Mouse (Mus musculus): ENCODE data around the gene Fbxl17.

Gene Fbxl17

GRCm38 (mm10) chr17:63402741-63403681 lies 96.8 kb downstream of the Fbxl17 start:
- no peak for DNase-seq (ENCODE audit: low spot score)

- DNase-seq (ENCODE audit: low spot score): no peak
Observed at GRCm38 (mm10) chr17:63402170-63402569, 97.6 kb downstream of the Fbxl17 start.

- DNase-seq (ENCODE audit: low spot score): no peak
Observed at GRCm38 (mm10) chr17:63400640-63401039, 99.2 kb downstream of the Fbxl17 start.

DNA sequence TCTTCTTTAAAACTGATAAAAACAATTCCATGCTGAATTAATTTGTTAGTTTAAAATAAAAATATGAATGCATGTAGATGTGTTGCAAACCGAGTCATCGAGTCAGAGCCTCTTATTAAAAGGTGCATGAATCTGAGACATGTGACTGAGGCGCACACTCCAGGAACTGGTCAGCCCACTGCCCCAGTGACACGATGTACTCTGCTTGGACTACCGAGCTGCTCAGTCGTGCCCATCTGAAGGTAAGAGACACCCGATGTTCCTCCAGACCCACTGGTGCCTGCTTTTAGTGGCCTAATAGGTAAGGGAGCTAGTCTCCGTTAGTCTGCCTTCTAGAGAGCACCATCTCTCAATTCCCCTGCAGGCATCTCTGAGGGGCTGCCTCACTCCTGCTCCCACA lies 100.0 kb downstream of the Fbxl17 start:
- no peak for DNase-seq (ENCODE audit: low spot score)

- DNase-seq (ENCODE audit: low spot score): no peak
Observed at GRCm38 (mm10) chr17:63391506-63391905, 108.3 kb downstream of the Fbxl17 start.

- no peak for DNase-seq (ENCODE audit: low spot score)
Observed at GRCm38 (mm10) chr17:63390951-63391350, 108.9 kb downstream of the Fbxl17 start.

DNA sequence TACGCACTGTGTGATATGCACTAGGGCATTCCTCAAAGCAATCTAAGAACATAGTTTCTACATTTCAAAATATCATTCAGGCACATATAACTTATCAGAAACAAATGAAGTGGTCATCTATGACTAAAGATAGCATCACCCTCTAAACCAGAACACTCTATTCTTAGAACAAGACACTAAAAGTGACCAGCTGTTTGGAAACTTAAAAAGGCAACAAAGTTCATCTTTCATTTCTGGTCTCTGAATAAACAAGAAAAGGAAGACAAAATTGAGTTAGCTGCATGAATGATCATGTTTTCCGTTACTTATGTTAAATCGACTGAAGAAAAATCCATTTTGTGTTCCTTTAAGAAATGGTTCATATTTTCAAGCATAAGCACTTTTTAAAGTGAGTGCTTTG lies 128.8 kb downstream of the Fbxl17 start:
- DNase-seq (ENCODE audit: low spot score): no peak

- DNase-seq (ENCODE audit: low spot score): no peak
Observed at GRCm38 (mm10) chr17:63369631-63370310, 130.0 kb downstream of the Fbxl17 start.

DNA sequence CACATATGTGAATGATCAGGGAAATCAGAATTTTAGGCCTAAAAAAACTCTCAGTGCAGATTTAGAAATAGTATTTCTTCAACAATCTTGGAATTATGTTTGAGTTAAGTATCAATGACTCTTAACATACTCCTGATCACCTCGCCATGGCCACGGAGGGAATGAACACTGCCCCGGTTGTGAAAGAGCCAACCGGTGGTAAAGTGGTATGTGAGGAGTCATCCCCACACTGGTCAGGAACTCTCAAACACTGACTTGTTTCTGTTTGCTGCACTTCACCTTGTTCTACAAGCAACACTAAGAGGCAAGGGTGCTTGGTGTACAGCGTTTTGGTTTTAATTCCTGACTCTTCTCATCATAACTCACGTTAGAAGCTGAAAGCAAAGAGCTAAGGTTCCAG lies 132.3 kb downstream of the Fbxl17 start:
- no peak for DNase-seq (ENCODE audit: low spot score)

DNA sequence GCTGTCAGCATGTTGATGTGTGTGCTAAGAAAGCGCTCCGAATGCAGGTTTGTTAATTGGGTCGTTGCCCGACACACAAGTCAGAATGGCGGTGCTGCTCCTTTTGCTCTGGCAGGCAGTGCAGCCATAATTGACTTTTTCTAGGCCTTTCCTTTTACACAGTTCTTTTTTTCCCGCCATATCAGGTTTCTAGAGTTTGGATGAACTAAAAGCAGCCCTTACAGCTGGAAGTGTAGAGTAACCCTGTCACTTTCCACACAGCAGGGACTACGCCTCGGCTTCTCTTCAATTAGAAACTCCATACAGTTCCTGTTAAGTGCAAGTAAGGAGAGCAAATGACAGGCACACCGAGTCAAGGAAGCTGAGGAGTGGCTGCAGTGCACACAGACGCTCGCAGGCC lies 133.8 kb downstream of the Fbxl17 start:
- DNase-seq (ENCODE audit: low spot score): no peak

GRCm38 (mm10) chr17:63364605-63365004 lies 135.2 kb downstream of the Fbxl17 start:
- DNase-seq (ENCODE audit: low spot score): no peak

GRCm38 (mm10) chr17:63362196-63362595 lies 137.6 kb downstream of the Fbxl17 start:
- DNase-seq (ENCODE audit: low spot score): no peak

DNA sequence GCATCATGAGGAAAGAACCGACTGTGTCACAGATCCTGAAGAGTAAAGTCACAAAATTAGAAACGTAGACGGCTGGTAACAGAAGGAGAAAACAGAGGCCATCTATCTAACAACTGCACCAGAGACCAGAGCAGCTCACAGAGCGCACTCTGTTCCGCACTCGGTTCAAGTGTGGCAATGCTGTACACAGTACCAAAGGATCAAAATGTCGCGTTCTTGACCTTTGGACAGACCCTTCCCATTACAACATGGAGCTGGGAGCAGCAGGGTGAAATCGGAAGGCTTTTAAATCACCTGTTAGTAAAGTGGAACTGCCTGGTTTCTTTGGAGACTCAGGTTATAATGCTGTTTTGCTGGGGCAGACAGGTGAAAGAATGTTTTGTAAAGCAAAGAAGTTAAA lies 138.1 kb downstream of the Fbxl17 start:
- no peak for DNase-seq (ENCODE audit: low spot score)

GRCm38 (mm10) chr17:63358837-63359236 lies 141.0 kb downstream of the Fbxl17 start:
- no peak for DNase-seq (ENCODE audit: low spot score)

GRCm38 (mm10) chr17:63356202-63356601 lies 143.6 kb downstream of the Fbxl17 start:
- DNase-seq (ENCODE audit: low spot score): no peak

DNA sequence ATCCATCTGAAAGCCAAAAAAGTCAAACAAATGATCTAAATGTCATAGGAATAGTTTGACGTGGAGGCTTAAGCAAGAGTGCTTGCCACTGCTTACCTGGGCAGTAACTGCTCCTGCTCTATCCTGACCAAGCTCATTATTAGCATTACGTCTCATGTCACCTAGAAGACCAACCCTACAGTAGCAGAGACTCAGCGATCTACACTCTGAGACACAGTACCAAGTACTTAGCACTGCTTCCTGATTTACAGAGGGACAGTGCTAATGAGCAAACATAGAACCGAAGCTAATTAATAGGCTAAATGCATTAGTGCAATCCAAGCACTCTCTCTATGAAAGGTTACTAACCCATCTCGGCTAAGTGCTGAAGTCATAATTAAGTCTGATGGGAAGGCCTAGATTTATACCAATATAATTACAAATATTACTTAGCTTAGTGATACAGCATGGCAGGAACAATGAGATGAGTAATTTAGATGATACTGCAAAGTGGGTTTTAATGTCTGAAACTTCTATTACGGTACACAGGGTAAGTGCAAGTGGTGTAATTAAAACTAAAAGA lies 147.1 kb downstream of the Fbxl17 start:
- DNase-seq (ENCODE audit: low spot score): no peak

DNA sequence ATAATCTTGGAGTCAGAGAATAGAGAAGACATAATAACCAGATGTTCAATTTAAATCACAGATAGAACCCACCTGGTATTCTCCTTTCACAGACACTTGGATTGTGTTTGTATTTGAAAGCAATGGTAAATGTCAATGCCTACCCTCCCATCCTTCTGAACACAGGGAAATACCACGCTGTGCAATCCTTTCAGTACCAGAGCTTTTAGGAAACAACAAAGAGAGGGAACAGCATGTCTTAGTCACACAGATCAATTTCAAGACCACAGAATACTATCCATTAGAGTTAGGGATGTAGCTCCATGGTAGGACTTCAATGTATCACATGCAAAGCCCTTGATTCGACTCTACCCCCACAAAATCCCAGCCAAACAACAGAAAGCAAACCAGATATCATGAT lies 148.1 kb downstream of the Fbxl17 start:
- DNase-seq (ENCODE audit: low spot score): no peak

DNA sequence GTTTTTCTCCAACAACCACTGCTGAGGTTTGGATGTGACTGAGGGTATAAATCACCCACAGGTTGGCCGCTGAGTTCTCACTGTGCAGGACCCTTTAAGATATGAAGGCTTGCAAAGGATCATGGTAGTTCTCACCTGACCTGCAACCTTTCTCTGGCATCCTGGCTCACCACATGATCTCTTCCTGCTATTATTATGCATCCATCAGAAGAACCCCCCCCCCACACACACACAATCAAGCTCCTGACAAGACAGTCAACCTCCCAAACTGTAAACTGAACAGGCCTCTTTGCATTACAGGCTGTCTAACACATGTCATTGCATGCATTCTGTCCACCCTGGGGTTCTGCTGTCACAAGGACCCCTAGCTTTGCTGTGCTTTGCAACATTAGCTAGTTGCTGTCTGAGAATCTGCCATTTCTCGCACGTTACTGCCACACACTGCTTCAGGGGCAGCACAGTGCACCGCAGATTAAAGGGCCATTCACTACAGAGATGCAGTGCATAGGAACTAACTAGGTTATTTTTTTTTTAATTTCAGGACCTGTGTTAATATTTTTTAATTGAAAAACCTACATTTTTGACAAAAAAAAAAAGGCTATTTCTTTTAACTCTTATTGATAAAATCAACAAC lies 148.8 kb downstream of the Fbxl17 start:
- no peak for DNase-seq (ENCODE audit: low spot score)

- DNase-seq (ENCODE audit: low spot score): no peak
Observed at GRCm38 (mm10) chr17:63344101-63344500, 155.7 kb downstream of the Fbxl17 start.

DNA sequence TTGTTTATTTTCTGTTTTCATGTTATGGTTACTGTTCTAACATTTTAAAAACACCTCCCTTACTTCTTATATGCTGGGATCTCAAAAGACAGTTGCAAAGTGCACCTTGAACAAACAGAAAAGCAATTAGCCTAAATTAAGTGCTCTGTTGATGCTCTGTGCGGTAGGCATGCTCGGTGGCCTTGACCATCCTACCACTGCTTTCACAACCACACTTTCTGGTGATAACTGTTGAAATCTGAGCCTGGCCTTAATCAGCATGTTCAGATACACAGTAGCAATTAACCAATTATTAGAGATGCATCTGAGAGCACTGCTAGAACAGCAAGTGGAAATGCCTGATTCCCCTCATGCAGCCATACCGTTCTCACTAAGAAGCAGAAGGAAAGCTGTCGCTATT lies 156.7 kb downstream of the Fbxl17 start:
- DNase-seq (ENCODE audit: low spot score): no peak

DNA sequence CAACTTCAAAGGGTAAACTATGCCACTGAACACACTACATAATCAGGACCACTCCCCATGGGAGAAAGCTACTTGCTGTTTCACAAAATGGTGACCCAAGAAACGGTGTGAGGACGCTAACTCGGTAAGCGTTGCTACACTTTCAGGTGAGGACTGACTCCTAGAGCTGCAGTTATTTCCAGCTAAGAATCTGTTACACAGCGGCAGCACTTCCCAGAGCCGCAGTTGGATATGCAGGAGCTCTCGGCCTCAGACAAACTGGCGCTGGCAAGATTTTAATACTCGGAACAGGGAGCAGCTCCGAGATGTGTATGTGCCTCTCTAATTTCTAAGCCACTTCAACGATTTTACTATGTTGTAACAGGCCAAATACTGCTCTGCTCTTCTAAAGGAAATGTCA lies 157.4 kb downstream of the Fbxl17 start:
- no peak for DNase-seq (ENCODE audit: low spot score)

DNA sequence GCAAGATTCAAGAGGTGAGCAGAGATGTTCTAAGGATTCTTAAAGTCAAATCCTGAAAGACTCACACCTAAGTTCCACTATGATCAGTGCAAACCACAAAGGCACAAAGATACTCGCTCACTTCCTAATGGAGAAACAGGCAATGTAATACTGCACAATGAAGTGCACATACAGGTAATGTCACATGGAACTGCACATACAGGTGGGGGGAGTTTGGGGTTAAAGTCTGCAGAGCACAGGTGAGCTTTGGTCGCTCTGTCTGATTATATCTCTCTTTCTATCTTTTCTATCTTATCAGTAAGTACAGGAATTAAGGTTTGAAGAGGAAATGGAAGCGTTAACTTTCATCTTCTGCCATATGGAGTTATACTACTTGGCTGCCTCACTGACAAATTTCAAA lies 158.6 kb downstream of the Fbxl17 start:
- DNase-seq (ENCODE audit: low spot score): no peak

GRCm38 (mm10) chr17:63328888-63329287 lies 170.9 kb downstream of the Fbxl17 start:
- DNase-seq (ENCODE audit: low spot score): no peak
